Mouse (Mus musculus) limb, embryonic 11.5 days (tissue): ENCODE measurements around the gene Cxadr. TPM values are rescaled to one million over a fixed set of nuclear protein-coding genes. Genes with fewer than 3 reads are reported as not detected.

Experiments
- ATAC-seq: fragments of 200-750 bp; cut with Nextera tagmentation; 2 replicates; pipeline ENCODE4 v1.8.0; 2017; ENCODE audit warnings: low read depth; ENCODE audit not compliant: insufficient number of reproducible peaks, low FRiP score, low TSS enrichment
- DNase-seq: peaks from one replicate; pipeline ENCODE4 v3.0.0-alpha.2; 2015; ENCODE audit warnings: low spot score
- H3K27ac ChIP-seq: fragments of 300-500 bp; sonication (generic); replicated peaks from 2 replicates; pipeline ENCODE4 v1.5.1; 2014; ENCODE audit warnings: low read depth, mild to moderate bottlenecking, low read length
- H3K27me3 ChIP-seq: fragments of 300-500 bp; sonication (generic); 2 replicates; pipeline ENCODE4 v1.6.1; 2014; ENCODE audit warnings: mild to moderate bottlenecking, low read length, mixed read lengths; ENCODE audit not compliant: control insufficient read depth, insufficient read depth
- H3K36me3 ChIP-seq: fragments of 300-500 bp; sonication (generic); 2 replicates; pipeline ENCODE4 v1.6.1; 2014; ENCODE audit warnings: mild to moderate bottlenecking, low read length, moderate library complexity, mixed read lengths; ENCODE audit not compliant: control insufficient read depth, insufficient read depth
- H3K4me1 ChIP-seq: fragments of 300-500 bp; sonication (generic); 2 replicates; pipeline ENCODE4 v1.6.1; 2014; ENCODE audit warnings: low read length, mixed read lengths; ENCODE audit not compliant: control insufficient read depth, insufficient read depth
- H3K4me2 ChIP-seq: fragments of 300-500 bp; sonication (generic); 2 replicates; pipeline ENCODE4 v1.6.1; 2014; ENCODE audit warnings: low read depth, mild to moderate bottlenecking, moderate library complexity; ENCODE audit not compliant: severe bottlenecking
- H3K4me3 ChIP-seq: fragments of 300-500 bp; sonication (generic); 2 replicates; pipeline ENCODE4 v1.5.1; 2014; ENCODE audit warnings: low read depth, low read length
- H3K9ac ChIP-seq: fragments of 300-500 bp; sonication (generic); 2 replicates; pipeline ENCODE4 v1.6.1; 2014; ENCODE audit warnings: mild to moderate bottlenecking, low read length
- H3K9me3 ChIP-seq: fragments of 300-500 bp; sonication (generic); 2 replicates; pipeline ENCODE4 v1.6.1; 2016; ENCODE audit warnings: low read length; ENCODE audit not compliant: control insufficient read depth
- WGBS: fragments of 180-500 bp; shearing (Covaris S2); extraction: QIAGEN DNeasy Blood & Tissue Kit; methylation state at CpG from one replicate; pipeline ENCODE4 v1.1.7; 2014; 5-methylcytosine and 5-hydroxymethylcytosine counted together
- polyA plus RNA-seq: library from polyadenylated mRNA; unstranded; fragments of >200 nt; fragmentation: Nextera tagmentation; extraction: Ambion mirVana; gene quantifications from 2 replicates; pipeline ENCODE4 v1.2.1, GENCODE M21; 2014

Gene Cxadr
- polyA plus RNA-seq, 1 experiment from 2014 or later: 24.4 TPM

DNA sequence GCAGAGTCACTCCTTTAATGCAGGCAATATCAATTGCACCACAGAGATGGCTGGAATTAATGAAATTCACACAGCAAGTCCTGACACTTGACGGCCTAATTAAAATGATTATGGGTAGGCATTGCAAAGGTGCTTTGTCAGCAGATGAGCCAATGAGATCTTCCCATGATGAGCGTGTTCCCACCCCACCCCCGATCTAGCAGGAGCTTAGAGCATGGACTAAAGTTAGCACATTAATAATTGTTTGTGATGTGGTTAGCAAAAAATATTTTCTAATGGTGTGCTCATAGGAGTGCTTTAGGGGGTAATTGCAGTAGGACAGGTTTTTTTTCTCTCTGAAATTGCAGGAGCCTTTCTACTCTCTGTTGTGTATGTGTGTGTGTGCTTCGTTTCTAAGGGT lies 87.8 kb downstream of the Cxadr start:
- no peaks in the 10 kb centered on the region for H3K9me3 ChIP-seq
- no peak overlapping the region for H3K27ac ChIP-seq
- DNase-seq (no peak), ATAC-seq (no peak)
- H3K36me3 ChIP-seq: no peaks in the 10 kb centered on the region
- WGBS: 76% methylated on average over 4 of the region's 4 CpGs
- no peak overlapping the region for H3K4me3 ChIP-seq
- no peaks in the 10 kb centered on the region for H3K27me3 ChIP-seq
- no peak overlapping the region for H3K9ac ChIP-seq
- no peak overlapping the region for H3K4me2 ChIP-seq
- H3K4me1 ChIP-seq: no peaks in the 10 kb centered on the region

DNA sequence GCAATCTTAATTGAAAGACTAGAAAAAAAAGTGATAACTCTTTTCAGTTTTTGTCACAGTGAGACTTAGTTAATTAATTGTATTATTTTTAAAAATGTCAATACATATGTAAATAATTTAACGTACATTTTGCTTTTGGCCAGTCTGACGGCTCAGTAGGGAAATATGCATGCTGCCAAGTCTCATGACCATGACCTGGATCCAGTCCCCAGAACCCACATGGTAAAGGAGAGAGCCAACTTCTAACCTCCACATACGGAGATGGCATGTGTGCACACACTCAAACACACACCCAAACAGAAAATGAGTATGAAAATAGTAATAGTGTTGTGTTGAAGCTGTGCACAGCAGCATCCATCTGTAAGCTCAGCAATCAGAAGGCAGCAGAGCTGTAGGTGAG lies 88.7 kb downstream of the Cxadr start:
- DNase-seq: no peak
- Histone ChIP-seq H3K27ac (no peak overlapping the region), H3K36me3 (no peaks in the 10 kb centered on the region), H3K27me3 (no peaks in the 10 kb centered on the region), H3K4me3 (no peak overlapping the region), H3K9me3 (no peaks in the 10 kb centered on the region), H3K4me1 (no peaks in the 10 kb centered on the region), H3K9ac (no peak overlapping the region), H3K4me2 (no peak overlapping the region)
- no peak for ATAC-seq
- WGBS: 91% methylated on average over 3 of the region's 3 CpGs

DNA sequence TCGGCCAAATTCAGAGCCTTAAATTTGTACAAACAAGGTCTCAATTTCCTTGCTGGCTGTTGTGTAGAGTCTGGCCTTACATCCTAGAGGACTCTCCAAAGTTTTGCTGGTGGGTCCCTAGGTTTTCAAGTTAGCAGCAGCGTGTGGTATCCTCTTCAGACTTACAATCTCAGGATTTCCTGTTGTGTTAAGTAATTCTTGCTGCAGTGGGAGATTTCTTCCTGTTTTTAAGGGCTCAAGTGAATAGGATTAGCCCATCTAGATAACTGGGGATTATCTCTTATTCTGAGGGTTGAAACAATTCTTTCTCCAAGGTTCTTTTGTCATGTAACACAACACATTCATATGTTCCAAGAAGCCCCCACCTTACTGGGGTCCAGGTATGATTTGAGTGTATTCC lies 90.1 kb downstream of the Cxadr start:
- DNase-seq (no peak), ATAC-seq (no peak)
- Histone ChIP-seq H3K4me3 (no peak overlapping the region), H3K27ac (no peak overlapping the region), H3K27me3 (no peaks in the 10 kb centered on the region), H3K4me1 (no peaks in the 10 kb centered on the region), H3K9ac (no peak overlapping the region), H3K36me3 (no peaks in the 10 kb centered on the region), H3K4me2 (no peak overlapping the region), H3K9me3 (no peaks in the 10 kb centered on the region)
- WGBS: 76% methylated on average over 2 of the region's 2 CpGs

DNA sequence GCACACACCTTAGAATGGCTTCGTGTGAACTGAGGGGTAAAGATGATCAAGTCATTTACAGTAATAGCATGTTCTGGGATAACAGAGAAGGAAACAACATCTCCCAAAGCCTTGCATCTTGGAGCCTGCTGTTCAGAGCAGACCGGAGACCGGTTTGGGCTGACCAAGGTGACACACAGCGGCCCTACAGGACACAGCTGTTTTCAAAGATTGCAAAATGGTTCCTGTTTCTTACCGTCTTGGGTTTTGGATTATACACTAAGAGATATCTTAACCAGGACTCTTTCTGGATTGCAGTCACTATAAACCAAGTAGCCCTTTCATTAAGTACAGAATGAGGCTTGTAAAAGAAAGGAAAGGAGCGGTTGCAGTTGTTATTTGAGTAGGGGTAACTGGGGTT lies 97.4 kb downstream of the Cxadr start:
- DNase-seq: no peak
- H3K27ac ChIP-seq: no peak overlapping the region
- WGBS: 84% methylated on average over 6 of the region's 6 CpGs
- no peak overlapping the region for H3K4me2 ChIP-seq
- no peaks in the 10 kb centered on the region for H3K36me3 ChIP-seq
- no peaks in the 10 kb centered on the region for H3K9me3 ChIP-seq
- H3K27me3 ChIP-seq: no peaks in the 10 kb centered on the region
- no peak overlapping the region for H3K4me3 ChIP-seq
- no peaks in the 10 kb centered on the region for H3K4me1 ChIP-seq
- no peak for ATAC-seq
- H3K9ac ChIP-seq: no peak overlapping the region

DNA sequence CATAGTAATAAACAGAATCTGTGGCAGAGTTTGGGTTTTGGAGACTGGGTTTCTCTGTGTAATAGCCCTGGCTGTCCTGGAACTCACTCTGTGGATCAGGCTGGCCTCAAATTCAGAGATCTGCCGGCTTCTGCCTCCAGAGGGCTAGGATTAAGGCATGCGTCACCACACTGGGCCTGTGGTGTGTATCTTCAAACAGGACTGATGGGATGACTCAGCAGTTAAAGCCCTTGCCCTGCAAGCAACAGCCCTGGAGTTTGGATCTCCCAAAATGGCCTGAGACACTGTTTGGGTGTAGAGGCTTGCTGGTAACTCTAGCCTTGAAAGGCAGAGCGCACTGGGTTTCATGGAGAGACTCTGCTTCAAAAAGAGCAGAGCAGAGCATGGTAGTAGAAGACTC lies 98.1 kb downstream of the Cxadr start:
- H3K27me3 ChIP-seq: no peaks in the 10 kb centered on the region
- no peak overlapping the region for H3K9ac ChIP-seq
- no peaks in the 10 kb centered on the region for H3K4me1 ChIP-seq
- no peak overlapping the region for H3K4me2 ChIP-seq
- WGBS: 85% methylated on average over 3 of the region's 3 CpGs
- DNase-seq: no peak
- H3K27ac ChIP-seq: no peak overlapping the region
- no peaks in the 10 kb centered on the region for H3K9me3 ChIP-seq
- H3K4me3 ChIP-seq: no peak overlapping the region
- no peaks in the 10 kb centered on the region for H3K36me3 ChIP-seq
- ATAC-seq: no peak

DNA sequence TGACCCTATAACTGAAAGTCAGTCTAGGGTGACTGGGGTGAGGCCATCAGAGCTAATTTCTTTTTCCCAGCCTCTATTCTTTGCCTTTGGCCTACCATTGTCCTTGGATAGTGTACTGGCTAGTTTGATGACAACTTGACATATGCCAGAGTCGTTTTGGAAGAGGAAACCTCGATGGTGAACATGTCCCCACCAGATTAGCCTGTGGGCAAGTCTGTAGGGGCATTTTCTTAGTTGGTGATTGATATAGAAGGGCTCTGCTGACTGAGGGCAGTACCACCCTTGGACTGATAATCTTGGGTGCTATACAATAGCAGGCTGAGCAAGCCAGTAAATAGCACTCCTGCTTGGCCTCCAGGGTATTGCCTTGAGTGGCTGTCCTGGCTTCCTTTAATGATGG lies 101.0 kb downstream of the Cxadr start:
- Histone ChIP-seq H3K36me3 (no peaks in the 10 kb centered on the region), H3K9me3 (no peaks in the 10 kb centered on the region), H3K4me2 (no peak overlapping the region), H3K4me1 (no peaks in the 10 kb centered on the region), H3K4me3 (no peak overlapping the region), H3K9ac (no peak overlapping the region), H3K27me3 (no peaks in the 10 kb centered on the region), H3K27ac (no peak overlapping the region)
- 50% methylated on average over 2 of the region's 2 CpGs for WGBS
- no peak for DNase-seq
- no peak for ATAC-seq

DNA sequence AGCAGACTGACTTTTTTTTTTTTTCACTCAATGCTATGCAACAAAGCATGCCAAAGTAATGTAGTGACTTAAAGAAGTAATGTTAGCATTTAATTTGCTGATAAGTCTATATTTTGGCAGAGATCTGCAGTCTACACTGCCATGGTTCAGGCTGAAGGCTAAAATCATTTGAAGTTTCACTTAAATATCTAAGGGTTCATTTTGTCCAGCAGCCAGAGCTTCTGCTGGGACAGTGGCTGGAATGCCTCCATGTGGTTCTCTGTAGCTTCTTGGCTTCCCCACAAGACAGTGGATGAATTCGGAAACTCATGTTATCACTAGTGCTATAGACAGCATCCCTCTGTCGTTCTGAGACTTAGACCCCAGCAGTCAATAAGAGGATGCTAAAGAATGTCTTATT lies 105.4 kb downstream of the Cxadr start:
- no peaks in the 10 kb centered on the region for H3K27me3 ChIP-seq
- 88% methylated on average over 2 of the region's 2 CpGs for WGBS
- ATAC-seq: no peak
- no peak overlapping the region for H3K27ac ChIP-seq
- no peaks in the 10 kb centered on the region for H3K4me1 ChIP-seq
- no peaks in the 10 kb centered on the region for H3K9me3 ChIP-seq
- no peaks in the 10 kb centered on the region for H3K36me3 ChIP-seq
- no peak for DNase-seq
- H3K4me3 ChIP-seq: no peak overlapping the region
- H3K9ac ChIP-seq: no peak overlapping the region
- H3K4me2 ChIP-seq: no peak overlapping the region

DNA sequence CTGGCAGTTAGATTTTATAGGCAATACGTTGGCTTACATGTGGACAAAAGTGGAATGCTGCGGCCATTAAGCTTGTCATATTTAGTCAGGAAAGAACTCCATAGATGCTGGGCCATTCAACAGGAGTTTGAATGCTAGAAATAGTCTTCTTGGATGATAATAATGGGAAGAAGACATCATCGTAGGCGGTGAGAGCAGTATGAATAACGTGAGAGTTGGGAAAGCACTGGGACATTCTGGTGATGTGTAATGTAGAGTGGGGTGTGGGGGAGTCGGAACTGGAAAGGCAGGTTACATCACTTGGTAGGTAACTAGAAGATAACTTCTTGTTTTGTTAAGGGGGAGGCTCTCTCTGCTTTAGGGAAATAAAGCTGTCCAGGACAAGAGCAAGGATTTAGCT lies 106.6 kb downstream of the Cxadr start:
- DNase-seq (no peak), ATAC-seq (no peak)
- no peak overlapping the region for H3K4me3 ChIP-seq
- H3K4me2 ChIP-seq: no peak overlapping the region
- no peaks in the 10 kb centered on the region for H3K4me1 ChIP-seq
- H3K27me3 ChIP-seq: no peaks in the 10 kb centered on the region
- H3K36me3 ChIP-seq: no peaks in the 10 kb centered on the region
- no peaks in the 10 kb centered on the region for H3K9me3 ChIP-seq
- H3K9ac ChIP-seq: no peak overlapping the region
- no peak overlapping the region for H3K27ac ChIP-seq
- WGBS: 91% methylated on average over 6 of the region's 6 CpGs
